Mouse (Mus musculus): ENCODE measurements around the gene Tmeff1.

DNA sequence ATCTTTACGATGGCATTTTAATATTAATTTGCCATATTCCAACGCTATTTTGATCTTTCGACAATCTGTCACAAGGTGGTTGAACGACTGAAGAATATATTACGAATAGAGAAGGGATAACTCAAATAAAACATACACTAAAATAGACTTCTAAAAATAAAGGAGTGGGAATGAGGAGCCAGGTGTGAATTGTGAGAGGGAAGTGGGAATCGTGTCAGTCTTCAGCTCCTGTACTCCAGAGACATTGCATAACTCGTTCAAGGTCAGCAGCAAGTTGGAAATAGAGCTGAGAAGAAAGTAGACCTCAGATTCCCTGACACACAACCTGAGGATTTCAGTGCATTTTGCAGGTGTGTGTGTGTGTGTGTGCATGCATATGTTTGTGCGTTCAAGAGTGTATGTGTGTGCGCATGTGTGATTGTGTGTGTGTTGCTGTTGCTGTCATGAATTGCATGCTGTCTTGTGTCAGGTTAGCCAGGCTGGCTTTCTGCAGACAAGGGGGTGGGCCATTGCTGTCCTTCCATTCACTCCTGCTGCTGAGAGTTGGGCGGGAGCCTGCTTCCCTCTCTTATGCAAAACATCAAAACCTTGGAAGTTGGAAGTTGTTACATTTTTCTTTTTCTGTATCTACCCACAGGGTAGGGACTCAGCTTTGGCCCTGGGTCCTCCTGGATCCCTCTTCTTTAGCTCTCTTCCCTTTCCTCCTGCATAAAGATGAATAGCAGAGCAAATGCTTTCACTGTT, 65.8 kb downstream of the Tmeff1 start:
- TF ChIP-seq CTCF (IDR thresholded peaks at IDR 0.05; ENCODE audit: low read depth) (no peak), EP300 (IDR thresholded peaks at IDR 0.05; ENCODE audit: low read depth) (no peak)
